Mouse (Mus musculus) C2C12 (cell line): Measurements from ENCODE around the gene H2-Eb1.

Experiments used
- CEBPB ChIP-seq: IDR thresholded peaks from one replicate; pipeline ENCODE4 v1.6.1; 2011; ENCODE audit warnings: low read depth, mild to moderate bottlenecking, control low read depth, moderate library complexity
- CTCF ChIP-seq: IDR thresholded peaks from one replicate; pipeline ENCODE4 v1.5.1; 2011; ENCODE audit not compliant: control insufficient read depth, insufficient read depth, insufficient read length
- FOSL1 ChIP-seq: IDR thresholded peaks from one replicate; pipeline ENCODE4 v1.8.0; 2011; ENCODE audit warnings: mild to moderate bottlenecking, low read length; ENCODE audit not compliant: poor library complexity, insufficient read depth, severe bottlenecking
- USF1 ChIP-seq: IDR thresholded peaks from one replicate; pipeline ENCODE4 v1.6.1; 2011; ENCODE audit warnings: low read depth, mild to moderate bottlenecking, control low read depth, moderate library complexity

DNA sequence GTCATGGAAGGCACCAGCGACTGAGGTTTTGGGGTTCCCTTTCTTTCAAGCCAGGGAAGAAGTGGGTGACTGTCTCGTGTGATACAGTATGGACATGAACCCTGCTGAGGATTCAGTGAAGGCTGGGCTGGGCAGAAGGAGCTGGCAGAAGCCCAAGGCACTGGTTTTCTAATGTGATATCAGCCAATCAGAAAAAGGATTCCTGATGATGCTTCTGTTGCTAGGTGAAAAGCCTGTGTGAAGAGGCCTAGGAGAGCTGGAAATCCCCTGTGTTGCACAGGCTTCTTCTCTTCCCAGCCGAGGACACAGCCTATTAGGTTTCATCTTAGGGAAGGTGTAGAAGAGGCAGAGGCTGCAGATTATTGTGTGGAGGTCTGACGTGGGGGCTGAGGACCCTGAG lies 44.2 kb upstream of the H2-Eb1 start:
- TF ChIP-seq CTCF (no peak), USF1 (no peak), FOSL1 (no peak), CEBPB (no peak)
